Mouse (Mus musculus) left cerebral cortex, postnatal 36 days (tissue): Measurements from ENCODE around the gene Gpr156. TPM values are rescaled to one million over a fixed set of nuclear protein-coding genes. Genes with fewer than 3 reads are reported as not detected.
"Not testable (repeated sequence)": the region's sequence is repeated elsewhere in the genome, so short reads cannot be mapped to it uniquely, and the experiment has no call there.

Experiments
- DNase-seq, 2 experiments: peaks; one replicate each; pipeline ENCODE4 v3.0.0; 2021 to 2022; ENCODE audit warnings: low spot score in 2 of 2, mixed read lengths in 1 of 2
- intact Hi-C: fragments of 180-260 bp; cut with DNase I; formaldehyde crosslinking; loops from one replicate; pipeline ENCODE4 v1.15.1; 2025
- total RNA-seq, 2 experiments: library from RNA; stranded (reverse); gene quantifications; 2 replicates each; pipeline ENCODE4 v1.2.3; 2021

Gpr156 gene
- total RNA-seq, 2 experiments from 2014 or later: 0.39 to 0.54 TPM

DNA sequence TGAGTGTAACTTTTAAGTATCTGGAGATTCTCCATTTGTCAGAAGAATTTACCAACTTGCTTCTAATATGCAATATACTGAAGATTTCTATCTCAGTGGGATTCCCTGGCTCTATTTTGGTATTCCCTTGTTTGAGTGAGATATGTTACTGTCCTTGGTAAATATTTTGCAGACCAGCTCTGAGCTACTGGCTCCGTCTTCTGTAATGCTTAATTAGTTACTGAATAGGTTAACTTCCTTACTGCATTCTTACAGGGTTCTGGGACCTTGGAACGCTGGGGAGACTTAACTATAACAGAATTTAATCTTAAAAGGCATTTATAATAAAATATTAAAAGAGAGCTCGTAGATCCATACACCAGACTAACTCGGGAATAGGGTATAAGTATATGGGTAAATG, 121.8 kb downstream of the Gpr156 start:
- intact Hi-C loops, DNase-seq: not testable (repeated sequence)

DNA sequence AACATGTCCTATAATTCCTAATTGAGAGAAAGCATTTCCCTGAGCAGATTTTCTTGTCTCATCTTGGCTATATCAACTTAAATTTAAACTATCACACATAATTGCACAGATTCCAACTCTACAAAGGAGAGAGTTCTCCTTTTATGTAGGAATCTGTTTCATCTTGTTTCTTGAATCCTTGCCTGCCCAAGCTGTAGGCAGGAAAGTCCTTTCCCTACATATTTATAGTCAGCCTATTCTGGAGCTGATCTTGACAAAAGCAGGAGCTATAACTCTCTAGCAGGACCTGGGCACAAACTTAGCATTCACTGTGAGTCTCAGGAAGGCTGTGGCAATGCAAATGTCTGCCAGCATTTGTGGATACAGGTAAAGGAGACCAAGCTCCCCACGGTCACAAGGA, 125.9 kb downstream of the Gpr156 start:
- no peak for DNase-seq
- intact Hi-C loops: loop anchor here (5.0 kb wide), 1 partner anchor 45 kb away; the partner anchor contains the start of gene Gsk3b

GRCm38 (mm10) chr16:38044551-38044950, 128.3 kb downstream of the Gpr156 start:
- intact Hi-C loops: loop anchor here (5.0 kb wide), 1 partner anchor 43 kb away; the partner anchor contains the start of gene Gsk3b
- peak; percentile 8 to 9 for DNase-seq

GRCm38 (mm10) chr16:38047781-38048558, 131.7 kb downstream of the Gpr156 start:
- DNase-seq: peak; percentile 5 to 15
- intact Hi-C loops: no loop called here

Other genes starting within 250 kb of the Gpr156 start
- 10 to 100 TPM; 28.6 to 32.6 TPM for gene Fstl1, start 139.6 kb upstream of the Gpr156 start, total RNA-seq
- not detected for gene Gm36028, start 55.4 kb upstream of the Gpr156 start, total RNA-seq
- gene Lrrc58, start 48.1 kb upstream of the Gpr156 start, total RNA-seq: 100 to 1,000 TPM in 1 of 2 experiments, 10 to 100 TPM in 1; 97.3 to 105 TPM
- 100 to 1,000 TPM; 173 to 187 TPM for gene Gsk3b, start 172.5 kb downstream of the Gpr156 start, total RNA-seq